Mouse (Mus musculus): ENCODE results near the gene Zfp148. TPM values are rescaled to one million over a fixed set of nuclear protein-coding genes. Genes with fewer than 3 reads are reported as not detected.
A peak's percentile ranks its signal among the peaks of the same experiment; 100 is the strongest.

Zfp148 gene
- total RNA-seq (2017) = 38.9 and 39.3 TPM in 2 replicates

GRCm38 (mm10) chr16:33379944-33380881, at the start of gene Zfp148:
TSS of gene Zfp148 (plus strand) at chr16:33380836.
- ATAC-seq (ENCODE audit: extremely low read depth, insufficient number of reproducible peaks, low FRiP score, poor library complexity, severe bottlenecking) = peak; percentile 78

GRCm38 (mm10) chr16:33333015-33333414, 47.6 kb upstream of the Zfp148 start:
- no peak for ATAC-seq (ENCODE audit: extremely low read depth, insufficient number of reproducible peaks, low FRiP score, poor library complexity, severe bottlenecking)

- ATAC-seq (ENCODE audit: extremely low read depth, insufficient number of reproducible peaks, low FRiP score, poor library complexity, severe bottlenecking) = peak; percentile 46; the same call in 1 of the 2 replicates
Observed at GRCm38 (mm10) chr16:33337177-33337576, 43.5 kb upstream of the Zfp148 start.

- no peak for ATAC-seq (ENCODE audit: extremely low read depth, insufficient number of reproducible peaks, low FRiP score, poor library complexity, severe bottlenecking)
Observed at GRCm38 (mm10) chr16:33337681-33338080, 43.0 kb upstream of the Zfp148 start.

GRCm38 (mm10) chr16:33338492-33338891, 42.1 kb upstream of the Zfp148 start:
- ATAC-seq (ENCODE audit: extremely low read depth, insufficient number of reproducible peaks, low FRiP score, poor library complexity, severe bottlenecking) = no peak

- ATAC-seq (ENCODE audit: extremely low read depth, insufficient number of reproducible peaks, low FRiP score, poor library complexity, severe bottlenecking) = no peak
Observed at GRCm38 (mm10) chr16:33339476-33339875, 41.2 kb upstream of the Zfp148 start.

- no peak for ATAC-seq (ENCODE audit: extremely low read depth, insufficient number of reproducible peaks, low FRiP score, poor library complexity, severe bottlenecking)
Observed at GRCm38 (mm10) chr16:33342356-33342755, 38.3 kb upstream of the Zfp148 start.

GRCm38 (mm10) chr16:33343106-33343505, 37.5 kb upstream of the Zfp148 start:
- ATAC-seq (ENCODE audit: extremely low read depth, insufficient number of reproducible peaks, low FRiP score, poor library complexity, severe bottlenecking) = no peak

GRCm38 (mm10) chr16:33343601-33344000, 37.0 kb upstream of the Zfp148 start:
- peak; percentile 53; the same call in 1 of the 2 replicates for ATAC-seq (ENCODE audit: extremely low read depth, insufficient number of reproducible peaks, low FRiP score, poor library complexity, severe bottlenecking)

GRCm38 (mm10) chr16:33344379-33344778, 36.3 kb upstream of the Zfp148 start:
- no peak for ATAC-seq (ENCODE audit: extremely low read depth, insufficient number of reproducible peaks, low FRiP score, poor library complexity, severe bottlenecking)

GRCm38 (mm10) chr16:33344875-33345274, 35.8 kb upstream of the Zfp148 start:
- no peak for ATAC-seq (ENCODE audit: extremely low read depth, insufficient number of reproducible peaks, low FRiP score, poor library complexity, severe bottlenecking)

GRCm38 (mm10) chr16:33346376-33346775, 34.3 kb upstream of the Zfp148 start:
- no peak for ATAC-seq (ENCODE audit: extremely low read depth, insufficient number of reproducible peaks, low FRiP score, poor library complexity, severe bottlenecking)

- no peak for ATAC-seq (ENCODE audit: extremely low read depth, insufficient number of reproducible peaks, low FRiP score, poor library complexity, severe bottlenecking)
Observed at GRCm38 (mm10) chr16:33347134-33347533, 33.5 kb upstream of the Zfp148 start.

GRCm38 (mm10) chr16:33357805-33358204, 22.8 kb upstream of the Zfp148 start:
- no peak for ATAC-seq (ENCODE audit: extremely low read depth, insufficient number of reproducible peaks, low FRiP score, poor library complexity, severe bottlenecking)

- ATAC-seq (ENCODE audit: extremely low read depth, insufficient number of reproducible peaks, low FRiP score, poor library complexity, severe bottlenecking) = no peak
Observed at GRCm38 (mm10) chr16:33365772-33366171, 14.9 kb upstream of the Zfp148 start.

- no peak for ATAC-seq (ENCODE audit: extremely low read depth, insufficient number of reproducible peaks, low FRiP score, poor library complexity, severe bottlenecking)
Observed at GRCm38 (mm10) chr16:33368632-33369031, 12.0 kb upstream of the Zfp148 start.

GRCm38 (mm10) chr16:33370836-33371235, 9.8 kb upstream of the Zfp148 start:
- no peak for ATAC-seq (ENCODE audit: extremely low read depth, insufficient number of reproducible peaks, low FRiP score, poor library complexity, severe bottlenecking)

- ATAC-seq (ENCODE audit: extremely low read depth, insufficient number of reproducible peaks, low FRiP score, poor library complexity, severe bottlenecking) = no peak
Observed at GRCm38 (mm10) chr16:33372611-33373010, 8.0 kb upstream of the Zfp148 start.

- ATAC-seq (ENCODE audit: extremely low read depth, insufficient number of reproducible peaks, low FRiP score, poor library complexity, severe bottlenecking) = no peak
Observed at GRCm38 (mm10) chr16:33373326-33373725, 7.3 kb upstream of the Zfp148 start.

- ATAC-seq (ENCODE audit: extremely low read depth, insufficient number of reproducible peaks, low FRiP score, poor library complexity, severe bottlenecking) = no peak
Observed at GRCm38 (mm10) chr16:33376266-33376665, 4.4 kb upstream of the Zfp148 start.

Data from neutrophil, adult 5-6 weeks (primary cell).